Mouse (Mus musculus) kidney, adult 8-10 months (tissue): ENCODE measurements around the gene Asb1.

ENCODE experiments used
- DNase-seq, 2 experiments: peaks; one replicate each; pipeline ENCODE4 v3.0.0; 2022

Asb1 gene

GRCm38 (mm10) chr1:91547567-91547966 is 7.2 kb downstream of the Asb1 start:
- DNase-seq, result no peak

GRCm38 (mm10) chr1:91549073-91549472 is 8.7 kb downstream of the Asb1 start:
- no peak for DNase-seq

DNA sequence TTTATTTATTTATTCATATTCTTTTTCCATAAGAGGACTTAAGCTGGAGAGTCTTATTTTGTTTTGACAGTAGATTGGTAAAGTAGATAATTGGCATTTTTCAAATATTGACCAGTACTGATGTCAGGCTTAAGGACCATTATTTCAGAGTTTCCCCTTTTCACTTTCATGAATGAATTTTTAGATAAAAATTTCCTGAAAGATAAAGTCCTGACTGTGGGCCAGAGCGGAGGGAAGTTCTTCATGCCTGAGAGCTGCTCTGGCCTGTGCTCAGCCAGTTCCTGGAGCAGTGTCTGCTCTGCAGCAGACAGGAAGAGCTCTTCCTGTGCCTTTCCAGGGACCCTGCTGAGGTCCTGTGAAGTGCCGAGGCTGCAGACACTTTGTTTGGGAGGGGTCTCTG is 16.8 kb downstream of the Asb1 start:
- DNase-seq, result no peak

GRCm38 (mm10) chr1:91561226-91561625 is 20.9 kb downstream of the Asb1 start:
- no peak for DNase-seq

DNA sequence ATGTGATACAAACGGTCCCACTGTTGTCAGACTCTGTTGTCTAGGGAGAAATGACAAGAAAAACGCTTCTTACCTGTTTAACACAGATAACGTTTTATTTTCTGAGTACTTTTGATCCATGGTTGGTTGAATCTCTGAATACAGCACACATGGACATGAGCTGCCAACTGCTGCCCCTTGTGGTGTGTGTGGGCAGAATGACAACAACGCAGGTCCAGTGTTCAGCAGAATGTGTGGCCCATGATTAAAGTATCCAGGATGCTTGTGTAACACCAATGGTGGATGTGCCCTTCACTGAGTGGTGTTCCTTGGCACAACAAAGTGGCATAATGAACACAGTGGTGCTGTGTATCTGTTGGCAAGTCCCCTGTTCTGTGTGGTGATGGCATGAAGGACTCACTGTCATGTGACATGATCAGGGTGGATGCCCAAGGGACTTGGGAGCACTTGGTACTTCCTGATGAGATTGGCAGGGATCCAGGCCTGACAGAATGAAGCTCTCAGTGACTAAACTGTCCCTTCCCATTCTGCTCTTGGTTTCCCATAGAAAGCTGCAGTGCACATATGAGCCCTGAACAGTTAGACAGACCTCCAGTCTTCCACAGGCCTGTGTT is 22.7 kb downstream of the Asb1 start:
- no peak for DNase-seq

- DNase-seq, result peak in 1 of 2 experiments; percentile 11
These were observed 23.7 kb downstream of the Asb1 start for GRCm38 (mm10) chr1:91564004-91564403.

- DNase-seq, result no peak
These were observed 24.3 kb downstream of the Asb1 start for GRCm38 (mm10) chr1:91564598-91564997.

- DNase-seq, result no peak
These were observed 26.9 kb downstream of the Asb1 start for GRCm38 (mm10) chr1:91567269-91567668.

DNA sequence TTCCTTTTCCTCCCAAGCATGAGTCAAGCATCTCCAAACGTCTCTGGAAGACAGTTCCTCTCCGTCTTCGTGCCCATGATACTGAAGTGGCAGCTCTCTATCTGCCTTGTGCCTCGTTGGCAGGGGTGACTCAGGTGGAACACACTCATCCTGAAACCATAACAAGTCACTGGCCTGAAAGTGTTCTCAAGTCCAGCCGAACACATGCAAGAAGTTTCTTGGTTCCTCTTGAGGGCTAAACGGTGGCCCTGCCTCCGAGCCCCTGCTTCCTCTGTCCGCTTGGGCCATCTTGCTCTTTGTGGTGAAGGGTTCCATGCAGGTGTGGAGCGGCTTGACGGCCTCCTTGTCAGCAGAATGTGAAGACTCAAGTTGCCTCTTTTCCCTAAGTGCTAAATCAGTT is 32.1 kb downstream of the Asb1 start:
- no peak for DNase-seq

DNA sequence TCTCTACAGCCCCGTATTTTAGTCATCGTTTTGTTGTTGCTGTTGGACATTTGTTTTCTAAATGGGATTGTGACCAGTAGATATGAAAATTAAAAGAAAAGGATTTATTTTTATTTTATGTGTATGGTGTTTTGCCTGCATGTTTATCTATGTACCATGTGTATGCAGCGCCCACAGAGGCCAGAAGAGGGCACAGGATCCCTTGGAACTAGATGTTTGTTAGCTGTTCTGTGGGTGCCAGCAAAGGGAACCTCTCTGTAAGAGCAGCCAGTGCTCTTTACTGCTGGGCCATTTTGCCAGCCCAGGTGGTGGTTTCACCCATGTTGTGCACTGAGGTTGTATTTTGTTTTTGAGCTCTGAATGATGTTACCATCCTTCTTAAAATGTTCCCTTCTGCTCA is 33.9 kb downstream of the Asb1 start:
- peak; percentile 24 to 52 for DNase-seq

GRCm38 (mm10) chr1:91577883-91578517 is 37.7 kb downstream of the Asb1 start:
- no peak for DNase-seq

DNA sequence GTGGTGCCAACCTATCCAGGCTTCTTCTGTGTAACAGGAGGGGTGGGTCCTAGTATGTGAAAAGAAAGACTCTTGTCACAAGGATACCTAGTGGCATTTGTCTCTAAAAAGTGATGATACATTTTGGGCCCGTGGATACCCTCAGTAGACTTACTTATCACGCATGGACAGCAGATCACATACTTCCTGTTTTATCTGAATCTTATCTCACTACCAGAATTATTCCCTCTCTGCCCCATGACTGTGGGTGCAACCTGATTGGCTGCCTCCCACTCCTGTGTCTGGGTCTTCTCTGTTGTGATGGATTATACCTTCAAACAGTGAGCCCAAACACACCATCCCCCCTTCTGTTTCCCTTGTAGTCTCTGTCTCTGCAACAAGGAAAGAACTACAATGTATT is 40.2 kb downstream of the Asb1 start:
- DNase-seq, result no peak

DNA sequence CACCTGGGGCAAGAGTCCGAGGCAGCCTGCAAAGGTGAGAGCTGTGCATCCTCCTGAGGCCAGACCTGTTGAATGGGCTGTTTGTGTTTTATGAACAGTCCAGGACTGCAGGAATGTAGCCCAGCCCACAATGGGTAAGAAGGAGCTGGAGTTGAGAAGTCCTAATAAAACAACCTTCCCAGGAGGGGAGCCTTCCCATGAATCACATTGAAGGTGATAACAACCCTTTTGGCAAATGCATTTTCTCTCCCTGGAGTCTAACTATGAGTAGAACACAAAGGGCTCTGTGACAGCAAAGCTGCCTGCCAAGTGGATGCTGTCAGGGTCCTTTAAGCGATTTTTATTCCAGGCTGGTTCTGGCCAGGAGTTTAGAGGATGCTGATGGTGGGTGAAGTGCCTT is 40.9 kb downstream of the Asb1 start:
- no peak for DNase-seq

DNA sequence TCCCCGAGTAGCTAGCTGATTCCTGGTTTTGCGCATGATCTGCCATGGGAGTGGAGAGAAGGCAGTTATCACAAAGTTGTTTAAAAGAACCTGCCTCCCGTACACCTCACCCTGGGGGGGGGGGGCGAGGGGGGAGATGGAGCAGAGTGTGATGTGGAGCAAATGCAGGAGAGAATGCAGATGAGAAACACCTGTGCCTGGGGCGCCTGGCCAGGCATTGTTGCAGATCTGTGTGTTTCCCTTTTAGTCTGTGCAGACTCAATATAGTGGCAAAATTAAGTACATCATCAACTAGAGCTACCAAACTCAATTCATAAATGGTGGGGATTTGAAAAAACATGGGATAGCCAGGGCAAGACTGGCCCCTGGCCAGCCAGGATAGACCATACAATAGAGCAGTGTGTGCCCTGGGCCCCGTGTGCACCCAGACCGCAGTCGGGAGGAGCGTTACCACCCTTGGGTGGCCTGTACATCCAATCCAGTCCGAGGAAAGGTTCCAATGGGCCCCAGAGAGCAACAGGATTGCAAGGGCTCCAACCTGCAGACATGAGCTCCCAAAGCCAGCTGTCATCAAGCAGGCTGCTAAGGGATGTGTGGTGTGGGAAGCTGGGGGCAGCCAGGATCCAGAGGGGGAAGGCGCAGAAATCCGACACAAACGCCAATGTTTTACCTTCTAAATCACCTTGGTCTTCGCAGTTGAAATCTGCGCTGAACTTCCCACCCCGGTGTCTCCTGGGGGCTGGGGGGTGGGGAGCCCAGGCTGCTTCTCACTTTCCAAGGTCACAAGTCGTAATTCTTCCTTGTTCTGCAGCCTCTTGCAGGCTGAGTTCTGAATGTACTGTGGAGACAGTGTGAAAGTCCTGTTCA is 44.9 kb downstream of the Asb1 start:
- no peak for DNase-seq

DNA sequence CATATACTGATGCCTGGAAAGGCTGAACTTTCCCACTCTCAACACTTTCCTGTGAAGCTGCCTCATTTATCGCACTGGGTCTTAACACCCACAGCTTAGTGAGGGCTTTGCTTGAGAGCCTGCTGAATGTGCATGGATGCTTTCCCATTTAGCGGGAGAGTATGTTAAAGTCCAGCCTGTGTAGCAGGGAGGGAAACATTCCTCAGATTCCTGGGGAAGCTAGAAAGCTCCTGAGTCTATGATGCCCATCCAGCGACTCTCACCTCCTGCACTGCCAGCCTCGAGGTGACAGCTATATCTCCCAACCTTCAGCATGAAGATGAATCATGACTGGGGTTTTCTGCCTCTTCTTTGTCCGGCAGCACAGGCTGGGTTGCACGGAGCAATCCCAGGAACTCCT is 49.4 kb downstream of the Asb1 start:
- no peak for DNase-seq

GRCm38 (mm10) chr1:91595521-91596020 is 55.2 kb downstream of the Asb1 start:
- DNase-seq, result no peak

DNA sequence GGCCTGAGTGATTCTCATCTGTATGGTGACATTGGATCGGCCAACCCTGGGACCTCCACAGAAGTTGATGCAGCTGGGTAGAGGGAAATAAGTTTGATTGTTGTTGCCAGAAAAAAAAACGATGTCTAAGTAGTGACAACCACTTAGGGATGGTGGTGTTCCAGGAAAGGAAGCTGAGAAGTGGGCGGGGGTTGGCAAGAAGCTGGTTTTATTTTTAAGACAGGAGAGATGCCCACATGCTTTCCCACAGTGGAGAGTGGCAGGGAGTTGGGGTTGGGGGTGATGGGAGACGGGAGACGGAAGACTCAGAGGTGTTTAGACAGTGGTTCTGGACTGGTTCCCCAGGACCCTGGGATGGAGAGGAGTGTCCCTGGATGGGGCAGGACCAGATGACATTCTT is 57.3 kb downstream of the Asb1 start:
- no peak for DNase-seq

DNA sequence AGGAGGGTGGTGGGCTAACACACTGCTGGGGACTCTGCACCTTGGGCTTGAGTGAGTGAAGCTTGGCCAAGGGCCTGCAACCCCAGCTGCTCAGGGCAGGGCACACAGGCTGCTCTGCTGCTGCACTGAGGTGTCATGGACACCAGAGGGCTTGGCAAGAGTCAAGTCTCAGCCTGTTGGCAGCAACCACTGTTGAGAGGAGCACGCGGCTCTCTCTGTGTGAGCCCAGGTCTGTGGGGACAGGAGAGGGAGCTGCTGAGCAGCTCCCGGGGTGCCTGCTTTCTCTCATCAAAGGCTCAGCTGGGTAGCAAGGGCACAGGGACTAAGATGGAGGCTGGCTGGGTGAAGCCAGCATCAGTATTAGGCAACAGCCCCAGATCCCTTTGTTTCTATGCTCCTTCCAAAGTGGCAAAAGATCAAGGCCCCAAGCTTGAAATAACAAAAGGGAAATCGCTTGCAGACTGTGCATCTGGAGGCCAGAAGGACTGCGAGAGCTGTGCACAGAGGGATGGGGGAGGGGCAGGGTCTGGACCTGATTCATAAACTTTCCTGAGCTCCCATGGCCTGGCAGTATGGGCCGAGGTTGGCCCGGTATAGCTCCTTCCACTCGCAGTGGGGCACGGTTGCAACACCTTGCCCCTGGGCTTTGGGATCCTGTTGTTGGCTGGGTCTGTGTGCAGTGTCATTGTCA is 60.5 kb downstream of the Asb1 start:
- DNase-seq, result peak; percentile 11 to 20

- DNase-seq, result no peak
These were observed 61.2 kb downstream of the Asb1 start for GRCm38 (mm10) chr1:91601362-91602096.

- DNase-seq, result no peak
These were observed 65.3 kb downstream of the Asb1 start for GRCm38 (mm10) chr1:91605632-91606031.

DNA sequence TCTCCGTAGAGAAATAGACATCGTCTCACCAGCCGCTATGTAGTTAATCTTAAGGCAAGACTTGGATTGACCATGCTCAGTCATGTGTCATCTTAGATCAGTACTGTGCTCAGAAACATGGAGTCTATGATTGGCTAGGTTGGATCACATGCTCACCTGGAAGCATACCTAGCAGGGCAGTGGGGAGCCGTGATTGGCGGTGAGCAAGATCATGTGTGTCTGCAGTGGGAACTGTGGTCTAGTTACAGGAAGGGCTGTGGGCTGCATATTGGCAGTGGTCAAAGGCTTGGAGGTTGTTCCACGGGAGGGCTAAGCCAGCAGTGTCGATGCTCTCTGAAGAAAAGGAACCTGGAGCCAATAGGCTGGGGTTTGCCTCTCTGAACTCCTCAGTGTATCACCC is 66.4 kb downstream of the Asb1 start:
- no peak for DNase-seq

DNA sequence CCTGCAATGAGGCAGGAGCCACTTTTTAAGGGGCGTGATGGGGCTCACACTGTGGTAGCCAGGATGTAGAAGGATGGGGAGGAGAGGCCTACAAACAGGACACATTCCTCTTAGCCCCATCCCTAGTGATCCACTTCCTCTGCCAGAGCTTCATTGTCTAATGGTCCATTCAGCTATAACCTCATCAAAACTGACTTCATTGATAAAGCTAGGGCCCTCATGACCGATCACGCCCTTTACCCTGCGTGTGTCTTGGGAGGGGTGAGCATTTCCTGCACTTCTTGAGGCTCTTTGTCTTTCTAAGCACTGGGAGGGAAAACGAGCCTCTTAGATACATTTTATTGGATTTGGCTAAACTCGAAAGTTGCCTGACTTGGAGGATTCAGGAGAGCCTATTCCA is 66.8 kb downstream of the Asb1 start:
- no peak for DNase-seq
